Mouse (Mus musculus) neural tube, embryonic 14.5 days (tissue): ENCODE measurements at regions not wholly inside any gene's neighbourhood (a gene's known extent, or its start where the extent isn't known, plus 50 kb on each side); places are given as distances from the start of the nearest gene placed in this dataset.
A peak's percentile ranks its signal among the peaks of the same experiment; 100 is the strongest.

Experiments used
- ATAC-seq: fragments of 200-750 bp; cut with Nextera tagmentation; 2 replicates; pipeline ENCODE4 v1.8.0; 2017; ENCODE audit warnings: low read depth, mild to moderate bottlenecking, moderate TSS enrichment, moderate library complexity
- H3K27ac ChIP-seq: fragments of 300-500 bp; sonication (generic); 2 replicates; pipeline ENCODE4 v1.5.1; 2014; ENCODE audit warnings: low read depth, mild to moderate bottlenecking, control low read depth, low read length, moderate library complexity, mixed read lengths
- H3K27me3 ChIP-seq: fragments of 300-500 bp; sonication (generic); 2 replicates; pipeline ENCODE4 v1.6.1; 2014; ENCODE audit warnings: low read length; ENCODE audit not compliant: control insufficient read depth, insufficient read depth
- H3K36me3 ChIP-seq: fragments of 300-500 bp; sonication (generic); 2 replicates; pipeline ENCODE4 v1.6.1; 2014; ENCODE audit warnings: low read length, mixed read lengths; ENCODE audit not compliant: control insufficient read depth, insufficient read depth
- H3K4me1 ChIP-seq: fragments of 300-500 bp; sonication (generic); 2 replicates; pipeline ENCODE4 v1.6.1; 2014; ENCODE audit warnings: low read length; ENCODE audit not compliant: control insufficient read depth, insufficient read depth
- H3K4me2 ChIP-seq: fragments of 300-500 bp; sonication (generic); 2 replicates; pipeline ENCODE4 v1.6.1; 2014; ENCODE audit warnings: mild to moderate bottlenecking, low read depth, low read length, control low read depth
- H3K4me3 ChIP-seq: fragments of 300-500 bp; sonication (generic); 2 replicates; pipeline ENCODE4 v1.5.1; 2014; ENCODE audit warnings: low read depth, low read length, control low read depth, mixed read lengths
- H3K9ac ChIP-seq: fragments of 300-500 bp; sonication (generic); replicated peaks from 2 replicates; pipeline ENCODE4 v1.6.1; 2014; ENCODE audit warnings: low read depth, mild to moderate bottlenecking, control low read depth, low read length, mixed read lengths
- H3K9me3 ChIP-seq: fragments of 300-500 bp; sonication (generic); 2 replicates; pipeline ENCODE4 v1.6.1; 2016; ENCODE audit warnings: low read length; ENCODE audit not compliant: control insufficient read depth
- WGBS: fragments of 180-500 bp; shearing (Covaris S2); extraction: QIAGEN DNeasy Blood & Tissue Kit; methylation state at CpG from one replicate; pipeline ENCODE4 v1.1.7; 2014; 5-methylcytosine and 5-hydroxymethylcytosine counted together

DNA sequence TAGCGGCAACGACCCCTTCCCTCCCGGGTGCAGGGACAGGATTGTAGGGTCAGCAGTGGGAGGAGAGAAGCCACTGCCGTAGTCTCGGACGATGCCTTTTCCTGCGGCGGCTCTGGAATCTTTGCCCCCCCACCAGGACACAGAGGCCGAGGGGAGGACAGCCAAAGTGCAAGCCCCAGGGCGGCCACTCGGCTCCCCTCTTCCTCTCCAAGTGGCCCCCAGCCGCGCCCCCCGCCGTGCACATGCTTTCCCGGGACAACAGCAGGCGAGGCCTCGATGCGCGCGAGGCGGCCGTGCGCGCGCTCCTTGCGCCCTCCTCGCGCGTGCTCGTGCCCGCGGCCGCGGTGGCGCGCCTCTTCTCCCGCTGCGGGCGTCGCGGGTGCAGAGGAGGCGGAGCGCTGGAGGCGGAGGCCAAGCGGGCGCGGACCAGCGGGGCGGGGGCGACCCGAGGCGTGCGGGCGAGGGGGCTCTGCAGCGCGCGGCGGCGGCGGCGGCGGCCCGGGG, 83.9 kb upstream of the Arhgap32 start:
- Histone ChIP-seq H3K36me3 (no peaks in the 10 kb centered on the region), H3K4me1 (peaks cover 10% of the 10 kb centered on the region), H3K9me3 (no peaks in the 10 kb centered on the region), H3K27ac (peak overlapping the region; percentile 87), H3K9ac (peak overlapping the region; percentile 97), H3K4me3 (peak overlapping the region; percentile 89), H3K4me2 (peak overlapping the region; percentile 63), H3K27me3 (no peaks in the 10 kb centered on the region)
- under 1% methylated on average over 32 of the region's 64 CpGs for whole genome bisulfite sequencing
- peak; percentile 92 for ATAC-seq

DNA sequence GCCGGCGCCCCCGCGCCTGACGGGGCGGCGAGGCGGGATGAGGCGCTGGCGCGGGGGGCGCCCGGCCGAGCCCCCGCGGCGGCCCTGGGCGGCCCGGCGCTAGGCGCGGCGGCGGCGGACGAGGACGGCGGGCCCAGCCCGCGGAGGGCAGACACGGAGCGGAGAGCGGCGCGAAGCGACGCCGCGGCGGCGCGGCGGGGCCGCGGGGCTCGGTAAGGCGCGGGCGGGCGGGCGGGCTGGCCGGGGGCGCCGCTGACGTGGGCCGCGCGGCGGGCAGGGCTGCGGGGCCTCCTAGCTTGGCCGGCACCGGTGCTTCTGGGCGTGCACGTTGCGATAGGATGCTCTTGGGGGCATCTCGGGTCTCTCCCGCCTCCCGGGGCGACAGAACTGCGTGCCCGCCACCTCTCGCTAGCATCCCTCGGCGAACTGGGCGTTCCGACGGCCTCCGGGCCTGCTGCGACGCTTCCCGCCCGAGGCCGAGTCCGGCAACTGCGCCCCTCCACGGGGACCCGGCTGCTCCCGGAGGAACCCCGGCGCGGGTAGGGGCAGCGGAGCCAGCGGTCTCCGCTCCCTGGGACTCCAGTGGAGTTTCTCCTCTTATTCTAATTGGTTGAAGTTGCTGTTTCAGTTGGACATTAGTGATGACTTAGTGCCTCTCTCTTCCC, 83.3 kb upstream of the Arhgap32 start:
- H3K36me3 ChIP-seq: no peaks in the 10 kb centered on the region
- H3K4me1 ChIP-seq: peaks cover 10% of the 10 kb centered on the region
- peak overlapping the region; percentile 63 for H3K4me2 ChIP-seq
- H3K27ac ChIP-seq: peak overlapping the region; percentile 87
- H3K27me3 ChIP-seq: no peaks in the 10 kb centered on the region
- H3K4me3 ChIP-seq: peak overlapping the region; percentile 89
- no peaks in the 10 kb centered on the region for H3K9me3 ChIP-seq
- WGBS: under 1% methylated on average over 36 of the region's 94 CpGs
- peak; percentile 78 for ATAC-seq
- H3K9ac ChIP-seq: peak overlapping the region; percentile 97

- Histone ChIP-seq H3K4me3 (peak overlapping the region; percentile 89; the same call in 1 of the 2 replicates), H3K27me3 (no peaks in the 10 kb centered on the region), H3K4me2 (peak overlapping the region; percentile 63), H3K9me3 (no peaks in the 10 kb centered on the region), H3K36me3 (no peaks in the 10 kb centered on the region), H3K9ac (0 out of 2 replicates have a peak overlapping the region, but pooled peaks have one; percentile 9), H3K27ac (no peak overlapping the region), H3K4me1 (peaks cover 18% of the 10 kb centered on the region)
- ATAC-seq: no peak
- 19% methylated on average over 6 of the region's 6 CpGs for WGBS
Measured at GRCm38 (mm10) chr9:32033937-32034336, 82.0 kb upstream of the Arhgap32 start.

DNA sequence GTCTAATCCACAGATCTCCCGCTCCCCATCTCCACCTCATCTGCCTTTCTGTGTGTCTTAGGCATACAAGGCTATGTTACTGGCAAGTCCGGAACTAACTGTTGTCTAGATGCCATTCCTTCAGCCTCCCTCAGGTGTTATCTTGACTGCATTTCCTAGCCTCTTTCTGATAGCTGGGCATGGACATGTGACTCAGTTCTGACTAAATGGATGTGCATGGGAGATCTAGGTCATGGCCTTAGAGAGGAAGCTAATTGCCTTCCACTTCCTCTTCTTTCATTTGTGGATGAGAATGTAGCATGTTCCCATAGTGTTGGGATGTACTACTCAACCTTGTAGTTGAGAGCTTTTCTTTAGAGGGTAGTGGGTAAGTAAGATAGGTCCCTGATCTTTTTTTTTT, 75.9 kb upstream of the Arhgap32 start:
- no peak overlapping the region for H3K27ac ChIP-seq
- H3K4me1 ChIP-seq: peaks cover 8% of the 10 kb centered on the region; the same call in 1 of the 2 replicates
- H3K27me3 ChIP-seq: no peaks in the 10 kb centered on the region
- no peaks in the 10 kb centered on the region for H3K9me3 ChIP-seq
- no peak overlapping the region for H3K9ac ChIP-seq
- no peak for ATAC-seq
- no peak overlapping the region for H3K4me2 ChIP-seq
- 95% methylated on average over 2 of the region's 2 CpGs for WGBS
- no peak overlapping the region for H3K4me3 ChIP-seq
- H3K36me3 ChIP-seq: no peaks in the 10 kb centered on the region

DNA sequence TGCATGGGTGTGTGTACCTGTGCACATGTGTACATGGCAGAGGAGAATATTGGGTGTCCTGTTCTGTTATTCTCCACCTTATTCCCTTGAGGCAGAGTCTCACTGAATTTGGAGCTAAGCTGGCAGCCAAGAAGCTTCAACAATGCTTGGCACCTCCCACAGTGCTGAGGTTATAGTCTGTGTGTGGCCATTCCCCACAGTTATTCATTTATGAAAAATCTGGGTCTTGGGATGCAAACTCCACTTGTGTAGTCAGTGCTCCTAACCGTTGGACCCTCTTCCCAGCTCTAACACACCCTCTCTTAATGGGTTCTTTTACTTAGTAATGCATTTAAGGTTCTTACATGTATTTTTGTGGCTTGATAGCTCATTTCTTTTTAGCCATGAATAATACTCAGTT, 72.6 kb upstream of the Arhgap32 start:
- 84% methylated on average over 1 of the region's 1 CpGs for WGBS
- Histone ChIP-seq H3K27me3 (no peaks in the 10 kb centered on the region), H3K36me3 (no peaks in the 10 kb centered on the region), H3K9ac (no peak overlapping the region), H3K4me2 (no peak overlapping the region), H3K27ac (no peak overlapping the region), H3K4me3 (no peak overlapping the region), H3K9me3 (no peaks in the 10 kb centered on the region), H3K4me1 (peaks cover 3% of the 10 kb centered on the region; the same call in 1 of the 2 replicates)
- ATAC-seq: no peak

DNA sequence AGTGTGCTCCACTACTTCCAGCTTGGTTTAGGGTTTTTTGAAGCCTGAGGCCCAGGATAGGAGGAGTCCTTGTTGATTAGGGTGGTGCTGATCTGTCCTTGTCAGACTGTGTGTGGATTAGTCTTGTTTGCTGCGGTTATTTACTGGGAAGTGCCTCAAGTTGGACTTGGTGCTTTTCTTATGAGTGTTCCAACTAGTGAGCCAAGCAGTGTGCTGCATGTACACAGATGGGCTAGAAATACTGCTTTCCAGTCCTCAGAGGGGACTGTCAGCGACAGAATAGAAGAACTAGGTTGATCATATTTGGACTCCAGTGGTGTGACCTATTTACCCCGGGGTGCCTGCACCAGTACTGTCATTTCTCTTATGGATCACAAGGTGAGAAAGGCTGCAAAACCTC, 69.1 kb upstream of the Arhgap32 start:
- no peaks in the 10 kb centered on the region for H3K9me3 ChIP-seq
- ATAC-seq: no peak
- H3K4me3 ChIP-seq: no peak overlapping the region
- no peak overlapping the region for H3K4me2 ChIP-seq
- H3K4me1 ChIP-seq: no peaks in the 10 kb centered on the region
- no peaks in the 10 kb centered on the region for H3K36me3 ChIP-seq
- WGBS: 95% methylated on average over 3 of the region's 3 CpGs
- no peaks in the 10 kb centered on the region for H3K27me3 ChIP-seq
- no peak overlapping the region for H3K27ac ChIP-seq
- no peak overlapping the region for H3K9ac ChIP-seq

- H3K4me1 ChIP-seq: no peaks in the 10 kb centered on the region
- no peaks in the 10 kb centered on the region for H3K27me3 ChIP-seq
- ATAC-seq: no peak
- no peak overlapping the region for H3K4me2 ChIP-seq
- no peak overlapping the region for H3K4me3 ChIP-seq
- no peak overlapping the region for H3K27ac ChIP-seq
- 76% methylated on average over 7 of the region's 7 CpGs for WGBS
- H3K9me3 ChIP-seq: no peaks in the 10 kb centered on the region
- H3K9ac ChIP-seq: no peak overlapping the region
- no peaks in the 10 kb centered on the region for H3K36me3 ChIP-seq
Measured at GRCm38 (mm10) chr9:32048941-32049340, 67.0 kb upstream of the Arhgap32 start.

GRCm38 (mm10) chr9:32049546-32049945, 66.4 kb upstream of the Arhgap32 start:
- no peak for ATAC-seq
- WGBS: 86% methylated on average over 6 of the region's 6 CpGs
- no peaks in the 10 kb centered on the region for H3K27me3 ChIP-seq
- no peak overlapping the region for H3K27ac ChIP-seq
- H3K36me3 ChIP-seq: no peaks in the 10 kb centered on the region
- no peaks in the 10 kb centered on the region for H3K9me3 ChIP-seq
- no peak overlapping the region for H3K4me3 ChIP-seq
- no peak overlapping the region for H3K4me2 ChIP-seq
- H3K9ac ChIP-seq: no peak overlapping the region
- no peaks in the 10 kb centered on the region for H3K4me1 ChIP-seq

GRCm38 (mm10) chr9:32053886-32054615, 61.9 kb upstream of the Arhgap32 start:
- no peak overlapping the region for H3K9ac ChIP-seq
- H3K4me3 ChIP-seq: no peak overlapping the region
- no peak overlapping the region for H3K27ac ChIP-seq
- no peaks in the 10 kb centered on the region for H3K4me1 ChIP-seq
- no peak overlapping the region for H3K4me2 ChIP-seq
- H3K27me3 ChIP-seq: no peaks in the 10 kb centered on the region
- H3K9me3 ChIP-seq: no peaks in the 10 kb centered on the region
- H3K36me3 ChIP-seq: no peaks in the 10 kb centered on the region
- peak; percentile 65 for ATAC-seq
- 43% methylated on average over 4 of the region's 4 CpGs for WGBS
